21 mouse cellular contexts compared by ENCODE assay signal in genomic region chr1:82762274-82762673, GRCm38 (mm10). TPM values are rescaled to one million over a fixed set of nuclear protein-coding genes. Genes with fewer than 3 reads are reported as not detected.
DNase-seq lines count a peak whose midpoint lies in the region; ATAC-seq and TF ChIP-seq lines count a peak whose summit lies in the region.
"Had no signal": no experiment of that assay in that cellular context is flagged by ENCODE, and none has a peak within 500 bp of the region (broad histone marks: within the 10 kb centered on the region; RNA-seq: fewer than 3 reads in every experiment).

No protein-coding gene starts in this region.

- no peak for ATAC-seq in lung, embryonic 14.5 days (ENCODE audit: insufficient read depth)
- no peak for ATAC-seq in stomach, postnatal 0 days (ENCODE audit: low FRiP score, low TSS enrichment)

- TF ChIP-seq CTCF in cerebellum, adult 2 months (IDR thresholded peaks at IDR 0.05; ENCODE audit: borderline replicate concordance, insufficient read depth, low read depth, low read length): peak; percentile 12; the same call in 1 of the 2 replicates
- TF ChIP-seq CTCF in lung, embryonic 14.5 days (IDR thresholded peaks at IDR 0.05; ENCODE audit: low read depth): peak; percentile 20; the same call in 1 of the 2 replicates
- TF ChIP-seq CTCF in bone marrow, adult 2 months (IDR thresholded peaks at IDR 0.05; ENCODE audit: control insufficient read depth, insufficient read depth, low read length): peak; percentile 16; the same call in 1 of the 2 replicates
- peak; percentile 40 for TF ChIP-seq CTCF in stomach, postnatal 0 days (IDR thresholded peaks at IDR 0.05; ENCODE audit: low read depth)

- no peak for DNase-seq in cerebellum, adult 2 months
- DNase-seq in cerebellum, adult 9-10 months: no peak
- no peak for DNase-seq in lung, embryonic 14.5 days
- DNase-seq in lung, postnatal 14 days: no peak
- no peak for DNase-seq in stomach, postnatal 0 days (ENCODE audit: low spot score)
- DNase-seq in adrenal gland, adult 18-20 months (ENCODE audit: low spot score in 2 of 2): no peak
- DNase-seq in layer of hippocampus, adult 9-11 months: no peak
- DNase-seq: adrenal gland, adult 8-10 months; heart, postnatal 14 days; kidney, postnatal 10 days; left cerebral cortex, postnatal 4 days; lung, adult 18-20 months; thymus, adult 18-20 months had no signal

- H3K27ac ChIP-seq in cerebellum, adult 2 months (ENCODE audit: insufficient read depth, low read length): no peak overlapping the region
- H3K27ac ChIP-seq in lung, embryonic 14.5 days (ENCODE audit: low read depth): no peak overlapping the region
- no peak overlapping the region; the same call in 1 of the 2 replicates for H3K27ac ChIP-seq in bone marrow, adult 2 months (ENCODE audit: control insufficient read depth, insufficient read depth, low read depth, low read length, poor library complexity)
- H3K27ac ChIP-seq in stomach, postnatal 0 days (replicated peaks): no peak overlapping the region
- H3K27ac ChIP-seq: embryonic facial prominence, embryonic 15.5 days; forebrain, embryonic 12.5 days; midbrain, embryonic 10.5 days had no signal

- H3K4me1 ChIP-seq in cerebellum, adult 2 months (ENCODE audit: control insufficient read depth, insufficient read depth, low read length): no peaks in the 10 kb centered on the region
- no peaks in the 10 kb centered on the region for H3K4me1 ChIP-seq in lung, embryonic 14.5 days (ENCODE audit: insufficient read depth)
- H3K4me1 ChIP-seq in bone marrow, adult 2 months (ENCODE audit: control insufficient read depth, insufficient read depth, low read length): no peaks in the 10 kb centered on the region; the same call in 1 of the 2 replicates
- H3K4me1 ChIP-seq in stomach, postnatal 0 days (replicated peaks; ENCODE audit: control insufficient read depth, insufficient read depth): no peaks in the 10 kb centered on the region
- H3K4me1 ChIP-seq: embryonic facial prominence, embryonic 15.5 days; forebrain, embryonic 12.5 days; midbrain, embryonic 10.5 days had no signal

- WGBS in cerebellum, adult 2 months: 85% methylated on average over 1 of the region's 1 CpGs
- WGBS in lung, embryonic 14.5 days: 80% methylated on average over 1 of the region's 1 CpGs
- WGBS in bone marrow, adult 2 months: 77% methylated on average over 1 of the region's 1 CpGs
- 89% methylated on average over 1 of the region's 1 CpGs for WGBS in stomach, postnatal 0 days

- no peak overlapping the region for H3K4me3 ChIP-seq in cerebellum, adult 2 months (replicated peaks; ENCODE audit: insufficient read depth, low read depth, low read length)
- no peak overlapping the region for H3K4me3 ChIP-seq in lung, embryonic 14.5 days (ENCODE audit: low read depth, low read length)
- H3K4me3 ChIP-seq in bone marrow, adult 2 months (replicated peaks; ENCODE audit: control insufficient read depth, low read depth, low read length): no peak overlapping the region
- H3K4me3 ChIP-seq in stomach, postnatal 0 days (ENCODE audit: low read depth, low read length): no peak overlapping the region
- H3K4me3 ChIP-seq: embryonic facial prominence, embryonic 15.5 days; forebrain, embryonic 12.5 days; midbrain, embryonic 10.5 days had no signal

- TF ChIP-seq EP300 in stomach, postnatal 0 days (optimal IDR thresholded peaks at IDR 0.05): no peak

- H3K9ac ChIP-seq in lung, embryonic 14.5 days: no peak overlapping the region
- no peak overlapping the region for H3K9ac ChIP-seq in stomach, postnatal 0 days (ENCODE audit: low read length)
- H3K9ac ChIP-seq: embryonic facial prominence, embryonic 15.5 days; forebrain, embryonic 12.5 days had no signal

- TF ChIP-seq POLR2A in cerebellum, adult 2 months (IDR thresholded peaks at IDR 0.05; ENCODE audit: borderline replicate concordance, insufficient read depth, low read length): no peak
- no peak for TF ChIP-seq POLR2A in bone marrow, adult 2 months (IDR thresholded peaks at IDR 0.05; ENCODE audit: borderline replicate concordance, control insufficient read depth, low read depth, low read length)

- no peaks in the 10 kb centered on the region for H3K27me3 ChIP-seq in cerebellum, adult 2 months (ENCODE audit: control insufficient read depth, insufficient read depth, low read length)
- H3K27me3 ChIP-seq in lung, embryonic 14.5 days (ENCODE audit: insufficient read depth, low read length): no peaks in the 10 kb centered on the region
- no peaks in the 10 kb centered on the region for H3K27me3 ChIP-seq in stomach, postnatal 0 days (ENCODE audit: control insufficient read depth, insufficient read depth, low read length)
- H3K27me3 ChIP-seq: embryonic facial prominence, embryonic 15.5 days; forebrain, embryonic 12.5 days had no signal

- H3K9me3 ChIP-seq in lung, embryonic 14.5 days (ENCODE audit: low read depth, low read length): no peaks in the 10 kb centered on the region
- no peaks in the 10 kb centered on the region for H3K9me3 ChIP-seq in stomach, postnatal 0 days (ENCODE audit: control insufficient read depth, low read length)
- H3K9me3 ChIP-seq: embryonic facial prominence, embryonic 15.5 days; forebrain, embryonic 12.5 days had no signal

- H3K36me3 ChIP-seq in lung, embryonic 14.5 days (ENCODE audit: insufficient read depth): peaks cover 10% of the 10 kb centered on the region; the same call in 1 of the 2 replicates
- H3K36me3 ChIP-seq in stomach, postnatal 0 days (ENCODE audit: control insufficient read depth, insufficient read depth, low read length): 0 out of 2 replicates have a peak, but pooled peaks cover 2% of the 10 kb centered on the region

- H3K4me2 ChIP-seq in lung, embryonic 14.5 days: no peak overlapping the region
- H3K4me2 ChIP-seq in stomach, postnatal 0 days (replicated peaks; ENCODE audit: low read depth): no peak overlapping the region
- H3K4me2 ChIP-seq: embryonic facial prominence, embryonic 15.5 days; forebrain, embryonic 12.5 days had no signal

RNA-seq across cellular contexts. Expression of gene Tm4sf20, which starts 6.0 kb away (rescaled TPM):
- polyA plus RNA-seq in cerebellum, adult 2 months (2012; rRNA removed): not detected in 2 replicates
- polyA plus RNA-seq in lung, embryonic 14.5 days (2014; fragmentation: Nextera tagmentation; extraction: Ambion mirVana): not detected in 2 replicates
- not detected in 2 replicates for polyA plus RNA-seq in bone marrow, adult 2 months (2011; ENCODE audit: insufficient read depth, insufficient read length, low replicate concordance, missing spikeins)
- 0.21 and 1.0 TPM in 2 replicates for polyA plus RNA-seq in stomach, postnatal 0 days (2015; fragmentation: Nextera tagmentation; extraction: Ambion mirVana)
- not detected for total RNA-seq in adrenal gland, adult 18-20 months (2021)
- total RNA-seq: adrenal gland, adult 8-10 months; common myeloid progenitor, adult 5-6 weeks; heart, adult 8-10 months; heart, postnatal 14 days; layer of hippocampus, postnatal 25 days; left cerebral cortex, postnatal 4 days; neutrophil, adult 5-6 weeks had no signal
- polyA plus RNA-seq: midbrain, embryonic 10.5 days had no signal

RNA-seq across cellular contexts. Expression of gene Gm47791, which starts 8.8 kb away (rescaled TPM):
- not detected in 2 replicates for polyA plus RNA-seq in cerebellum, adult 2 months (2012; rRNA removed)
- not detected in 2 replicates for polyA plus RNA-seq in lung, embryonic 14.5 days (2014; fragmentation: Nextera tagmentation; extraction: Ambion mirVana)
- not detected in 2 replicates for polyA plus RNA-seq in bone marrow, adult 2 months (2011; ENCODE audit: insufficient read depth, insufficient read length, low replicate concordance, missing spikeins)
- polyA plus RNA-seq in stomach, postnatal 0 days (2015; fragmentation: Nextera tagmentation; extraction: Ambion mirVana): not detected in 2 replicates
- not detected for total RNA-seq in adrenal gland, adult 18-20 months (2021)
- total RNA-seq: adrenal gland, adult 8-10 months; common myeloid progenitor, adult 5-6 weeks; heart, adult 8-10 months; heart, postnatal 14 days; layer of hippocampus, postnatal 25 days; left cerebral cortex, postnatal 4 days; neutrophil, adult 5-6 weeks had no signal
- polyA plus RNA-seq: forebrain, embryonic 12.5 days; midbrain, embryonic 10.5 days had no signal

RNA-seq across cellular contexts. Expression of gene Mff, which starts 37.6 kb away (rescaled TPM):
- polyA plus RNA-seq in cerebellum, adult 2 months (2012; rRNA removed): 396 and 404 TPM in 2 replicates
- 214 and 224 TPM in 2 replicates for polyA plus RNA-seq in lung, embryonic 14.5 days (2014; fragmentation: Nextera tagmentation; extraction: Ambion mirVana)
- polyA plus RNA-seq in bone marrow, adult 2 months (2011; ENCODE audit: insufficient read depth, insufficient read length, low replicate concordance, missing spikeins): 62.4 and 62.8 TPM in 2 replicates
- polyA plus RNA-seq in stomach, postnatal 0 days (2015; fragmentation: Nextera tagmentation; extraction: Ambion mirVana): 149 and 151 TPM in 2 replicates
- total RNA-seq in adrenal gland, adult 18-20 months (2021): 100 to 1,000 TPM; 110 to 116 TPM
